Mouse (Mus musculus) cerebellum, adult 2 months (tissue): ENCODE results near the gene Plin5. TPM values are rescaled to one million over a fixed set of nuclear protein-coding genes. Genes with fewer than 3 reads are reported as not detected.
A peak's percentile ranks its signal among the peaks of the same experiment; 100 is the strongest.

ENCODE experiments used
- DNase-seq, 2 experiments: peaks; one replicate each; pipeline ENCODE4 v3.0.0; 2021
- H3K27ac ChIP-seq: fragments of 200-500 bp; 2 replicates; pipeline ENCODE4 v1.5.1; 2012; ENCODE audit warnings: low read length, control low read depth, inconsistent platforms; ENCODE audit not compliant: insufficient read depth
- H3K27me3 ChIP-seq: fragments of 200-500 bp; 2 replicates; pipeline ENCODE4 v1.6.1; 2012; ENCODE audit warnings: inconsistent platforms, mild to moderate bottlenecking, low read length, moderate library complexity; ENCODE audit not compliant: control insufficient read depth, insufficient read depth
- H3K4me1 ChIP-seq: fragments of 200-500 bp; 2 replicates; pipeline ENCODE4 v1.6.1; 2011; ENCODE audit warnings: low read length; ENCODE audit not compliant: control insufficient read depth, insufficient read depth
- H3K4me3 ChIP-seq: fragments of 200-500 bp; replicated peaks from 2 replicates; pipeline ENCODE3; 2011; ENCODE audit warnings: mild to moderate bottlenecking, low read depth, low read length, control low read depth; ENCODE audit not compliant: insufficient read depth
- CTCF ChIP-seq: fragments of 200-500 bp; IDR thresholded peaks from 2 replicates; pipeline ENCODE4 v1.5.1; 2011; ENCODE audit warnings: low read depth, mild to moderate bottlenecking, control low read depth, low read length, moderate library complexity, borderline replicate concordance; ENCODE audit not compliant: insufficient read depth
- POLR2A ChIP-seq: fragments of 200-500 bp; IDR thresholded peaks from 2 replicates; pipeline ENCODE4 v1.6.1; 2011; ENCODE audit warnings: low read length, control low read depth, borderline replicate concordance; ENCODE audit not compliant: insufficient read depth
- WGBS: fragments of 180-500 bp; shearing (Covaris S2); methylation state at CpG from one replicate; pipeline ENCODE4 v1.1.7; 2018; 5-methylcytosine and 5-hydroxymethylcytosine counted together
- polyA plus RNA-seq: library from polyadenylated mRNA; depleted of rRNA; stranded (reverse); fragments of >200 nt; gene quantifications from 2 replicates; pipeline ENCODE4 v1.2.3, GENCODE M21; 2012

Plin5 gene
- polyA plus RNA-seq, 1 experiment: 0.38 TPM

- Histone ChIP-seq H3K27ac (peak overlapping the region; percentile 43; the same call in 1 of the 2 replicates), H3K27me3 (no peaks in the 10 kb centered on the region), H3K4me1 (peaks cover 13% of the 10 kb centered on the region), H3K4me3 (peak overlapping the region; percentile 60)
- WGBS: 8% methylated on average over 20 of the region's 21 CpGs
- no peak for TF ChIP-seq CTCF
- no peak for TF ChIP-seq POLR2A
- peak; percentile 55 to 56 for DNase-seq
Observed at GRCm38 (mm10) chr17:56139355-56139754, 22.0 kb upstream of the Plin5 start.

- TF ChIP-seq CTCF: no peak
- no peak for TF ChIP-seq POLR2A
- no peaks in the 10 kb centered on the region for H3K27me3 ChIP-seq
- H3K4me1 ChIP-seq: peaks cover 13% of the 10 kb centered on the region
- DNase-seq: peak; percentile 25 to 36
- 25% methylated on average over 25 of the region's 25 CpGs for WGBS
- no peak overlapping the region for H3K27ac ChIP-seq
- peak overlapping the region; percentile 60 for H3K4me3 ChIP-seq
Observed at GRCm38 (mm10) chr17:56137839-56138613, 20.6 kb upstream of the Plin5 start.

DNA sequence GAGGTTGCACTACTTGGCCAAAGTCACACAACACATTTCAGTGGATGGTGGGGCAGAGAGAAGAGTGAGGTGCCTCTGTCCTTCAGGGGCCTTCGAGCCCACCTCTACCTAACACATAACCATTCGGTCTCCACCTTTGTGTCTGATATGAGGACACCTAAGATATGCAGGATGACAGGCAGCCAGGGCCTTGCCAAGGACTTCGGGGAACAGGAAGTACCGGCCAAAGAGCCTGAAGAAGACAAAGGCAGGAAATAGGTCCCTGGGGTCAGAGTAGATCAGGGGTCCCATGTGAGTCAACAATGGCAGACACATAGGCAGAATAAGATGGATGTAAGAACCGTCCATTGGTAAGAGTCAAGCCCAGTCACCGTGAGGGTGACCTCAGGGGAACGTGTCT lies 19.2 kb upstream of the Plin5 start:
- WGBS: 78% methylated on average over 7 of the region's 7 CpGs
- no peak for DNase-seq
- H3K4me1 ChIP-seq: peaks cover 13% of the 10 kb centered on the region
- H3K27me3 ChIP-seq: no peaks in the 10 kb centered on the region
- H3K27ac ChIP-seq: no peak overlapping the region
- no peak overlapping the region for H3K4me3 ChIP-seq
- TF ChIP-seq CTCF: no peak
- no peak for TF ChIP-seq POLR2A

- peak; percentile 71 for TF ChIP-seq CTCF
- TF ChIP-seq POLR2A: no peak
- no peaks in the 10 kb centered on the region for H3K27me3 ChIP-seq
- peaks cover 8% of the 10 kb centered on the region for H3K4me1 ChIP-seq
- peak; percentile 44 to 64 for DNase-seq
- H3K4me3 ChIP-seq: no peak overlapping the region
- H3K27ac ChIP-seq: no peak overlapping the region
- 4% methylated on average over 27 of the region's 27 CpGs for WGBS
Observed at GRCm38 (mm10) chr17:56134463-56134971, 17.1 kb upstream of the Plin5 start.

DNA sequence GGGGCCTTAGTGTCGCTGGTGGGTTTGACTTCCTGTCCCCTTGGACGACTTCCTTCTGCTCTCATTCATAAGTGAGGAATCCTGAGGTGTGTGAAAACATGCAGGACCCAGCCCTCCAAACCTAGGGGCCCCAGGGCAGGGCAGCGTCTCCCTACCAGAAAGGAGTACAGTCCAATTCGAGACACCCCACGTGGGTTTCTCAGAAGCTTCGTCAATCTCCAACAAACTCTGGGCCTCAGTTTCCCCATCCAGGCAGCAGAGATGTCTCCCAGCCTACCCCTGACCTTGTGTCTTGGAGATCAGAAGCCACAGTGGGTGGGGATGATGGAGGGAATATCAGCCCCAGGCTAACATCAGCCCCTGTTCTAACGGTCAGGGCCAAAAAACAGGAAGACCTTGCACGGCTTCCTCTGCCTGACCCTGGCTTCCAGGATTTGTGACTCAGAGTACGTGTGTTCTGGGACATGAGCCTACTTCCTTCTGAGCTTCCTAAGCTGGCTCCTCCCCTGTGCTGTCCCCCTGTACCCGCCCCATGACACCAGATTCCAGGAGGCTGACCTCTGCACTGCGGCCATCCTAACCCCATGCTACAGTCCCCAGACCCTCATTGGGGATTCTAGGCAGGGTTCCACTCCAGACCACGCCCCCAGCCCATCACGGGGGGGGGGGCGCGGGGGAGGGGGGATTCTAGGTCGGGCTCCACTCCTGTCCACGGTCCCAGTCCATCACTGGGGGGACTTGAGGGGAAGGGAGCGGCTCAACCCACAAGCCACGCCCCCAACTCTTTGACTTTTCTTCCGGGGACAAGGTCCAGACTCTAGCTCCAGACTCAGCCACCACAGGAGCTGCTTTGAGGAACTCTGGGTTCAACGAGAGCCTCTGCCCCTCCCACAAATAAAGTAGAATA lies 16.3 kb upstream of the Plin5 start:
- TF ChIP-seq CTCF: no peak
- no peak for TF ChIP-seq POLR2A
- H3K4me3 ChIP-seq: no peak overlapping the region
- no peaks in the 10 kb centered on the region for H3K27me3 ChIP-seq
- H3K27ac ChIP-seq: no peak overlapping the region
- 29% methylated on average over 21 of the region's 21 CpGs for WGBS
- peaks cover 7% of the 10 kb centered on the region for H3K4me1 ChIP-seq
- DNase-seq: peak in 1 of 2 experiments; percentile 27

DNA sequence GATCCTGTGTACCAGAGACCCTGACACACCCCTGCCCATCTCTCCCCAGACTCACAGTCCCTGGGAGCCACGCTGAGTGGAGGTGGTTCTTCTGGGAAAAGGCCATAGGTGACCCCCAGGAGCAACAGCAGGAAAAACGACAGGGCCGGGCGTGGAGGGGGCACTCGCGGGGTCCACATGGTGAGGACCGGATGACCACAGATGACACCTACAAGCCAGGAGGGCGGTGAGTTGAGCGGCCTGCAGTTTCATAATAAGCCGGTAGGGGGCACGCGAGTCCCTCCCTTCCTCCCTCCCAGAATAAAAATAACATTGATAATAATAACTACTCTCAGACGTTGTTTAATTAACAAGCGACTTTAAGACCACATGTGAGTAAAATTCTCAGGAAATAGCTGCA lies 15.3 kb upstream of the Plin5 start:
- peak; percentile 83 for TF ChIP-seq CTCF
- no peak for TF ChIP-seq POLR2A
- Histone ChIP-seq H3K27ac (no peak overlapping the region), H3K27me3 (no peaks in the 10 kb centered on the region), H3K4me1 (peaks cover 5% of the 10 kb centered on the region), H3K4me3 (no peak overlapping the region)
- DNase-seq: peak; percentile 55 to 74
- WGBS: 7% methylated on average over 14 of the region's 14 CpGs

DNA sequence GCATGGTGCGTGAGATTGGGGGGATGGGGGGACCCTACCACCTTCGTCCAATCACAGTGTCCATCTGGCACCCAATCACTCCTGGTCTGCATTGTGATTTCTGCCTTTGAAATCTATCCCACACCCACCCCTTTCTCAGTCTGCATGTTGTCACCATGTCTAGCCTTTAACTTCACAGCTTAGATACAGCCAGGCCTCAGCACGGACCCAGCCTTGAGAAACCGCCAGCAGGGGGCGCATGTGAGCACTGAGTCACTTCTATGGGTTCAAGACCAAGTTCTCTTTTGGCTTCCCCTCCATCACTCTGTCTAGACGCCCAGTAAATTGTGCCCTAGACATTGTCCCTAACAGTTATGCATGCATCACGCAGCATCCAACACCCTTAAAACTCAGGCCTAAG lies 14.4 kb upstream of the Plin5 start:
- peaks cover 5% of the 10 kb centered on the region for H3K4me1 ChIP-seq
- peak; percentile 55 to 75 for DNase-seq
- no peak overlapping the region for H3K27ac ChIP-seq
- H3K27me3 ChIP-seq: no peaks in the 10 kb centered on the region
- H3K4me3 ChIP-seq: no peak overlapping the region
- WGBS: 31% methylated on average over 7 of the region's 7 CpGs
- TF ChIP-seq CTCF (peak; percentile 81), POLR2A (no peak)

DNA sequence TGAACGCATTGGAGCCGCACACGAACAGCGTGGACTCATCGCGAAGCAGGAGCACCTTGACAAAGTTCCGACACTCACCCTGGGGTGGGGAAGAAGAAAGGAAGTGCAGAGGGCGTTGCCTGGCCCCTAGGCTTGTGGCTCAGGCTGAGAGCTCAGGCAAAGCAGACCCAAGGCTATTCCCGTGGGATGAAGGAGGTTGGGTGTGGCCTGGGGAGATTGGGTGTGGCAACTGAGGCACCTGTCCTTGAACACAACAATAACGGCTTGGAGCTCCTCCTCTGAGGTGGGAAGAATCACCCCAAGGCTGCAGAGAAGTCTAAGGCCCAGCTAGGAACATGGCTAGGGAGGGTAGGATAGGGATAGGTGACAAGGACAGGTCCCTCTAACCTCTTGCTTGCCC lies 13.7 kb upstream of the Plin5 start:
- Histone ChIP-seq H3K4me3 (no peak overlapping the region), H3K4me1 (peaks cover 5% of the 10 kb centered on the region), H3K27ac (no peak overlapping the region), H3K27me3 (no peaks in the 10 kb centered on the region)
- 90% methylated on average over 10 of the region's 10 CpGs for WGBS
- DNase-seq: no peak
- TF ChIP-seq POLR2A (no peak), CTCF (no peak)
